Mouse (Mus musculus): ENCODE results near the gene Creg2.

DNA sequence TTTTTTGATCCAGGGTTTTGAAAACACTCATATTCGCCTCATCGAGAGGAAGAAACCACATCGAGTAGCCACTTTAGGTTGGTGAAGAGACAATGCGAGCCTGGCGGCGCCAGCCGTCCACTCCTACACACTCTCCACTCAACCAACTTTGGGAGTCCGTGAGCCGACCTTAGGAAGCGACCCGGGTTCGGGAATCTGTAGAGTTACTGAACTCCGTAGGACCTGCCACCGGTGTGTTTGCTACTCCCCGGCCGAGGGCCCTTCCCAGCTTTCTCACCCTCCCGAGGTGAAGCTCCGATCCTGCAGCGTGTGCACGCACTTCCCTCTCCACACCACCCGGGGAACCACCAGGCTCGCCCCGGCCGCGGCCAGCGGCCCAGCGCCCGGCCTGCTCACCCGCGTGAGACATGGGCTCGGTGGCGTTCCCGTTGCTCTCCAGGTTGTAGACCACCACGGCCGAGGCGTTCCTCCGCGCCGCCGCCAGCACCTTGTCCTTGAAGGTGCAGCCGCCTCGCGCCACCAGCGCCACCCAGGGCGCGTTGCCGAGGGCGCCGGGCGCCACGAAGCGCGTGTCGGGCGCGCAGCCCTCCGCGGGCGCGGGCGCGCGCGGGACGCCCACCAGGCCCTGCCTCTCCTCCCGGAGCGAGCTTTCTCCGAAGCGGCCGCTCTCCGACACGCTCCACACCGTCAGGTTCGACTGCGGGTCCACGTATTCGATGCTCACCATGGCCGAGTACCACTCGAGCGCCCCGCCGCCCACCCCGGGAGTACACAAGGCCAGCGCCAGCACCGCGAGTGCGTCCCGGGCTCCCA, 74.6 kb downstream of the Creg2 start:
- TF ChIP-seq CTCF (IDR thresholded peaks at IDR 0.05; ENCODE audit: borderline replicate concordance, insufficient read depth, low read length) (no peak), POLR2A (IDR thresholded peaks at IDR 0.05; ENCODE audit: low read depth, low read length) (peak; percentile 13; the same call in 1 of the 2 replicates)

Data from embryonic fibroblast, embryonic 13.5 days (primary cell).